Mouse (Mus musculus) intestine, embryonic 16.5 days (tissue): ENCODE data around the gene Brca1. TPM values are rescaled to one million over a fixed set of nuclear protein-coding genes. Genes with fewer than 3 reads are reported as not detected.
"Not testable (repeated sequence)": the region's sequence is repeated elsewhere in the genome, so short reads cannot be mapped to it uniquely, and the experiment has no call there.

Source experiments
- ATAC-seq: fragments of 200-750 bp; cut with Nextera tagmentation; 2 replicates; pipeline ENCODE4 v1.8.0; 2017; ENCODE audit warnings: moderate TSS enrichment, moderate library complexity
- H3K27ac ChIP-seq: fragments of 300-500 bp; sonication (generic); 2 replicates; pipeline ENCODE4 v1.5.1; 2014; ENCODE audit warnings: mild to moderate bottlenecking, low read length
- H3K27me3 ChIP-seq: fragments of 300-500 bp; sonication (generic); replicated peaks from 2 replicates; pipeline ENCODE4 v1.6.1; 2014; ENCODE audit warnings: low read length, control low read depth, mixed read lengths; ENCODE audit not compliant: control insufficient read depth, insufficient read depth
- H3K36me3 ChIP-seq: fragments of 300-500 bp; sonication (generic); 2 replicates; pipeline ENCODE4 v1.6.1; 2014; ENCODE audit warnings: low read length, control low read depth; ENCODE audit not compliant: control insufficient read depth, insufficient read depth
- H3K4me1 ChIP-seq: fragments of 300-500 bp; sonication (generic); 2 replicates; pipeline ENCODE4 v1.6.1; 2014; ENCODE audit warnings: low read length, control low read depth, mixed read lengths; ENCODE audit not compliant: control insufficient read depth, insufficient read depth
- H3K4me2 ChIP-seq: fragments of 300-500 bp; sonication (generic); 2 replicates; pipeline ENCODE4 v1.6.1; 2014; ENCODE audit warnings: low read depth, low read length, control low read depth
- H3K4me3 ChIP-seq: fragments of 300-500 bp; sonication (generic); 2 replicates; pipeline ENCODE4 v1.5.1; 2014; ENCODE audit warnings: mild to moderate bottlenecking, low read length
- H3K9ac ChIP-seq: fragments of 300-500 bp; sonication (generic); 2 replicates; pipeline ENCODE4 v1.6.1; 2014; ENCODE audit warnings: low read depth, low read length
- H3K9me3 ChIP-seq: fragments of 300-500 bp; sonication (generic); 2 replicates; pipeline ENCODE4 v1.6.1; 2016; ENCODE audit warnings: low read length, control low read depth; ENCODE audit not compliant: control insufficient read depth
- whole genome bisulfite sequencing: fragments of 180-500 bp; shearing (Covaris S2); extraction: QIAGEN DNeasy Blood & Tissue Kit; methylation state at CpG from one replicate; pipeline ENCODE4 v1.1.7; 2014; 5-methylcytosine and 5-hydroxymethylcytosine counted together
- polyA plus RNA-seq: library from polyadenylated mRNA; unstranded; fragments of >200 nt; fragmentation: Nextera tagmentation; extraction: Ambion mirVana; gene quantifications from 2 replicates; pipeline ENCODE4 v1.2.1, GENCODE M21; 2015

Brca1 gene
- polyA plus RNA-seq, 1 experiment from 2014 or later: 6.8 TPM

DNA sequence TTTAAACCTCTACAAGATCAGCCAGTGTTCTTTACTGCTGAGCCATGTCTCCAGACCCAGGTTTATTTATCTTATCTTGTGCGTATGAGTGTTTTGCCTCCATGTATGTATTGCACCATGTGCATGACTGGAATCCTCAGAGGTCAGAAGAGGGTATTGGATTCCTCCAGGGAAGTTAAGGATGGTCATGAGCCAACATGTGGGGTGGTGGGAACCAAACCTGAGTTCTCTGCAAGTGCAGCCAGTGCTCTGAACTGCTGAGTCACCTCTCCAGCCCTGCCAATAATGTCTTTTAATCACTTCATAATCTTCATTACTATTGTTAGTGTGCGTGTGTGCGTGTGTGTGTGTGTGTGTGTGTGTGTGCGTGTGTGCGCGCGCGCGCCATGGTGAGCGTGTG lies 100.2 kb downstream of the Brca1 start:
- no peaks in the 10 kb centered on the region for H3K36me3 ChIP-seq
- no peak overlapping the region for H3K4me3 ChIP-seq
- ATAC-seq: no peak
- 88% methylated on average over 10 of the region's 10 CpGs for WGBS
- no peak overlapping the region; the same call in 1 of the 2 replicates for H3K4me2 ChIP-seq
- peaks cover 21% of the 10 kb centered on the region for H3K4me1 ChIP-seq
- H3K9ac ChIP-seq: no peak overlapping the region
- H3K27ac ChIP-seq: peak overlapping the region; percentile 9; the same call in 1 of the 2 replicates
- H3K9me3 ChIP-seq: no peaks in the 10 kb centered on the region
- no peaks in the 10 kb centered on the region for H3K27me3 ChIP-seq

DNA sequence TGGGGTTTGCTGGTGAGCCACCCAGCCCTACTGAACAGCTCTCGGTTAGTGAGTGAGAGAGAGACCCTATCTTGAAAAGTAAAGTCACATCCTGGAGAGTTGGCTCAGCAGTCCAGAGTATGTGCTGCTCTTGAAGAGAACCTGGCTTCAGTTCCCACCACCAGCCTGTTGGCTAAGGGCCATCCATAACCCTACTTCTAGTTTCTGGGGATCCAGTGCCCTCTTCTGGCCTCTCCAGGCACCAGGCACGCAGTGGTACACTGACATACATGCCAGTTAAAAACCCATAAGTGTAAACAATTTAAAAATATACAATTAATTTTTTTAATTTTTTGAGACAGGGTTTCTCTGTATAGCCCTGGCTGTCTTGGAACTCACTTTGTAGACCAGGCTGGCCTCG lies 101.4 kb downstream of the Brca1 start:
- Histone ChIP-seq H3K4me2 (no peak overlapping the region), H3K4me1 (peaks cover 19% of the 10 kb centered on the region), H3K9me3 (no peaks in the 10 kb centered on the region), H3K27ac (no peak overlapping the region), H3K4me3 (no peak overlapping the region), H3K9ac (no peak overlapping the region), H3K36me3 (no peaks in the 10 kb centered on the region), H3K27me3 (no peaks in the 10 kb centered on the region)
- no peak for ATAC-seq
- 82% methylated on average over 3 of the region's 3 CpGs for whole genome bisulfite sequencing

DNA sequence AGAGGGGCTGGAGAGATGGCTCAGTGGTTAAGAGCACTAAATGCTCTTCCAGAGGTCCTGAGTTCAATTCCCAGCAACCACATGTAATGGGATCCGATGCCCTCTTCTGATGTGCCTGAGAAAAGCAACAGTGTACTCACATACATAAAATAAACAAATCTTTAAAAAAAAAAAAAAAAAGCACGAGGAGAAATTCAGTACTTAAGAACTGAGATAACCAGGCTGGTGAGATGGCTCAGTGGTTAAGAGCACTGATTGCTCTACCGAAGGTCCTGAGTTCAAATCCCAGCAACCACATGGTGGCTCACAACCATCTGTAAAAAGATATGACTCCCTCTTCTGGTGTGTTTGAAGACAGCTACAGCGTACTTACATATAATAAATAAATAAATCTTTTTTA lies 102.2 kb downstream of the Brca1 start:
- not testable (repeated sequence) for H3K4me3 ChIP-seq, H3K4me2 ChIP-seq, H3K27me3 ChIP-seq, H3K9me3 ChIP-seq, H3K36me3 ChIP-seq, H3K9ac ChIP-seq, ATAC-seq, H3K27ac ChIP-seq
- WGBS: 75% methylated on average over 4 of the region's 4 CpGs
- H3K4me1 ChIP-seq: peaks cover 20% of the 10 kb centered on the region

- Histone ChIP-seq H3K9ac (peak overlapping the region; percentile 64), H3K4me3 (peak overlapping the region; percentile 53), H3K36me3 (peaks cover 9% of the 10 kb centered on the region), H3K4me2 (peak overlapping the region; percentile 51), H3K9me3 (no peaks in the 10 kb centered on the region), H3K27ac (peak overlapping the region; percentile 55), H3K4me1 (peaks cover 23% of the 10 kb centered on the region), H3K27me3 (no peaks in the 10 kb centered on the region)
- 71% methylated on average over 4 of the region's 4 CpGs for WGBS
- no peak for ATAC-seq
Measured at GRCm38 (mm10) chr11:101448899-101449298, 102.9 kb downstream of the Brca1 start.

- Histone ChIP-seq H3K36me3 (peaks cover 13% of the 10 kb centered on the region), H3K4me3 (peak within 1 kb of the TSS; percentile 53), H3K4me2 (peak within 1 kb of the TSS; percentile 51), H3K4me1 (peaks cover 29% of the 10 kb centered on the region), H3K9me3 (no peaks in the 10 kb centered on the region), H3K9ac (peak within 1 kb of the TSS; percentile 64), H3K27ac (peak within 1 kb of the TSS; percentile 55), H3K27me3 (no peaks in the 10 kb centered on the region)
- peak; percentile 83 for ATAC-seq
- WGBS: 16% methylated on average over 10 of the region's 10 CpGs
Measured at GRCm38 (mm10) chr11:101448274-101448746, 103.4 kb downstream of the Brca1 start, which contains the start of gene Ifi35. TSS of gene Ifi35 (plus strand) at chr11:101448407.

DNA sequence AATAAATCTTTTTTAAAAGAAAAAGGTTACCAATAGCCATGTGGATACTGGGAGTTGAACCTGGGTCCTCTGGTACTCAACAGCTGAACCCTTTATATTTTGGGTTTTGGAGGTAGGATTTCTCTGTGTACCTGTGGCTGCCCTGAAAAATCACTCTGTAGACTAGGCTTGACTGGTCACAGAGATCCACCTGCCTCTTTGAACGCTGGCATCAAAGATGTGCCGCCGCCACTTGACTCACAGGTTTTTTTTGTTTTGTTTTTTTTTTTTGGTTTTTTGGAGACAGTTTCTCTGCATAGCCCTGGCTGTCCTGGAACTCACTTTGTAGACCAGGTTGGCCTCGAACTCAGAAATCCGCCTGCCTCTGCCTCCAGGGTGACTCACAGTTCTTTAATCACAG lies 104.0 kb downstream of the Brca1 start:
- Histone ChIP-seq H3K4me3 (peak overlapping the region; percentile 53; the same call in 1 of the 2 replicates), H3K4me1 (peaks cover 30% of the 10 kb centered on the region), H3K27me3 (no peaks in the 10 kb centered on the region), H3K4me2 (peak overlapping the region; percentile 51; the same call in 1 of the 2 replicates), H3K9ac (0 out of 2 replicates have a peak overlapping the region, but pooled peaks have one; percentile 64), H3K27ac (peak overlapping the region; percentile 55), H3K36me3 (peaks cover 13% of the 10 kb centered on the region), H3K9me3 (no peaks in the 10 kb centered on the region)
- WGBS: 85% methylated on average over 5 of the region's 5 CpGs
- ATAC-seq: no peak

GRCm38 (mm10) chr11:101446860-101447259 lies 104.9 kb downstream of the Brca1 start:
- WGBS: 91% methylated on average over 8 of the region's 8 CpGs
- not testable (repeated sequence) for H3K4me3 ChIP-seq, H3K27ac ChIP-seq, H3K27me3 ChIP-seq, ATAC-seq, H3K9ac ChIP-seq, H3K9me3 ChIP-seq, H3K4me2 ChIP-seq
- H3K36me3 ChIP-seq: peaks cover 13% of the 10 kb centered on the region
- H3K4me1 ChIP-seq: peaks cover 27% of the 10 kb centered on the region

- Histone ChIP-seq H3K9me3 (no peaks in the 10 kb centered on the region), H3K4me2 (no peak overlapping the region), H3K27ac (no peak overlapping the region), H3K36me3 (peaks cover 13% of the 10 kb centered on the region), H3K27me3 (no peaks in the 10 kb centered on the region), H3K4me3 (no peak overlapping the region), H3K9ac (no peak overlapping the region), H3K4me1 (peaks cover 25% of the 10 kb centered on the region)
- 69% methylated on average over 1 of the region's 1 CpGs for WGBS
- no peak for ATAC-seq
Measured at GRCm38 (mm10) chr11:101446319-101446718, 105.4 kb downstream of the Brca1 start.

- H3K27me3 ChIP-seq: no peaks in the 10 kb centered on the region
- H3K27ac ChIP-seq: peak overlapping the region; percentile 85
- WGBS: under 1% methylated on average over 14 of the region's 14 CpGs
- peaks cover 17% of the 10 kb centered on the region for H3K4me1 ChIP-seq
- no peak for ATAC-seq
- H3K9me3 ChIP-seq: no peaks in the 10 kb centered on the region
- H3K4me3 ChIP-seq: peak overlapping the region; percentile 83
- H3K36me3 ChIP-seq: peaks cover 13% of the 10 kb centered on the region
- H3K4me2 ChIP-seq: peak overlapping the region; percentile 76
- peak overlapping the region; percentile 90 for H3K9ac ChIP-seq
Measured at GRCm38 (mm10) chr11:101442760-101443159, 109.0 kb downstream of the Brca1 start.
